Mouse (Mus musculus): ENCODE data around the gene Blnk.

Blnk gene

GRCm38 (mm10) chr19:40999569-40999968, 5.2 kb upstream of the Blnk start:
- peak; percentile 24 for DNase-seq (ENCODE audit: low read depth)

GRCm38 (mm10) chr19:40998469-40999170, 4.3 kb upstream of the Blnk start:
- peak; percentile 77 for DNase-seq (ENCODE audit: low read depth)

- no peak for DNase-seq (ENCODE audit: low read depth)
Measured at GRCm38 (mm10) chr19:40996722-40997121, 2.4 kb upstream of the Blnk start.

- DNase-seq (ENCODE audit: low read depth) = peak; percentile 20
Measured at GRCm38 (mm10) chr19:40995449-40996401, 1.4 kb upstream of the Blnk start.

GRCm38 (mm10) chr19:40994911-40995310, 576 bp upstream of the Blnk start:
- DNase-seq (ENCODE audit: low read depth) = no peak

GRCm38 (mm10) chr19:40993356-40993755, 979 bp downstream of the Blnk start:
- DNase-seq (ENCODE audit: low read depth) = no peak

GRCm38 (mm10) chr19:40992517-40993044, 1.8 kb downstream of the Blnk start:
- no peak for DNase-seq (ENCODE audit: low read depth)

GRCm38 (mm10) chr19:40992096-40992495, 2.2 kb downstream of the Blnk start:
- DNase-seq (ENCODE audit: low read depth) = no peak

- no peak for DNase-seq (ENCODE audit: low read depth)
Measured at GRCm38 (mm10) chr19:40991626-40992025, 2.7 kb downstream of the Blnk start.

GRCm38 (mm10) chr19:40990781-40991343, 3.5 kb downstream of the Blnk start:
- no peak for DNase-seq (ENCODE audit: low read depth)

GRCm38 (mm10) chr19:40989961-40990600, 4.3 kb downstream of the Blnk start:
- DNase-seq (ENCODE audit: low read depth) = no peak

- no peak for DNase-seq (ENCODE audit: low read depth)
Measured at GRCm38 (mm10) chr19:40988856-40989255, 5.5 kb downstream of the Blnk start.

GRCm38 (mm10) chr19:40984536-40984935, 9.8 kb downstream of the Blnk start:
- no peak for DNase-seq (ENCODE audit: low read depth)

- DNase-seq (ENCODE audit: low read depth) = no peak
Measured at GRCm38 (mm10) chr19:40980671-40981070, 13.7 kb downstream of the Blnk start.

GRCm38 (mm10) chr19:40978026-40978425, 16.3 kb downstream of the Blnk start:
- DNase-seq (ENCODE audit: low read depth) = no peak

GRCm38 (mm10) chr19:40976946-40977917, 17.1 kb downstream of the Blnk start:
- no peak for DNase-seq (ENCODE audit: low read depth)

- DNase-seq (ENCODE audit: low read depth) = no peak
Measured at GRCm38 (mm10) chr19:40971273-40971914, 22.9 kb downstream of the Blnk start.

- DNase-seq (ENCODE audit: low read depth) = no peak
Measured at GRCm38 (mm10) chr19:40970775-40971174, 23.6 kb downstream of the Blnk start.

GRCm38 (mm10) chr19:40970301-40970700, 24.0 kb downstream of the Blnk start:
- no peak for DNase-seq (ENCODE audit: low read depth)
